Mouse (Mus musculus) thymus, postnatal 0 days (tissue): ENCODE data around the gene Arhgap4. TPM values are rescaled to one million over a fixed set of nuclear protein-coding genes. Genes with fewer than 3 reads are reported as not detected.

ENCODE experiments used
- DNase-seq: peaks from one replicate; pipeline ENCODE4 v3.0.0-alpha.2; 2015; ENCODE audit warnings: low spot score
- polyA plus RNA-seq: library from polyadenylated mRNA; unstranded; fragments of >200 nt; fragmentation: Nextera tagmentation; extraction: Ambion mirVana; gene quantifications from 2 replicates; pipeline ENCODE4 v1.2.1, GENCODE M21; 2015

Arhgap4 gene
- 71.5 and 74.1 TPM in 2 replicates for polyA plus RNA-seq

- peak; percentile 85 for DNase-seq
These were observed at the start of gene Arhgap4, which contains the start of gene Naa10 for GRCm38 (mm10) chrX:73921823-73922549. Gene Arhgap4 (minus strand): TSS chrX:73921870. Gene Naa10 (minus strand): TSS chrX:73921944.

GRCm38 (mm10) chrX:73970781-73971180 lies 49.1 kb upstream of the Arhgap4 start:
- no peak for DNase-seq

GRCm38 (mm10) chrX:73969729-73970128 lies 48.1 kb upstream of the Arhgap4 start:
- no peak for DNase-seq

GRCm38 (mm10) chrX:73969167-73969566 lies 47.5 kb upstream of the Arhgap4 start:
- no peak for DNase-seq

- DNase-seq, result peak; percentile 90
These were observed 45.8 kb upstream of the Arhgap4 start for GRCm38 (mm10) chrX:73967177-73968075.

- peak; percentile 86 for DNase-seq
These were observed 44.8 kb upstream of the Arhgap4 start, which contains the start of gene Hcfc1 for GRCm38 (mm10) chrX:73966248-73967176. Gene Hcfc1 (minus strand): TSS chrX:73966357.

- peak; percentile 66 for DNase-seq
These were observed 43.6 kb upstream of the Arhgap4 start for GRCm38 (mm10) chrX:73965307-73965706.

- DNase-seq, result peak; percentile 43
These were observed 42.7 kb upstream of the Arhgap4 start for GRCm38 (mm10) chrX:73964363-73964762.

- DNase-seq, result no peak
These were observed 33.3 kb upstream of the Arhgap4 start for GRCm38 (mm10) chrX:73954988-73955387.

GRCm38 (mm10) chrX:73952603-73953002 lies 30.9 kb upstream of the Arhgap4 start:
- no peak for DNase-seq

- DNase-seq, result no peak
These were observed 27.7 kb upstream of the Arhgap4 start for GRCm38 (mm10) chrX:73949341-73949740.

- peak; percentile 64 for DNase-seq
These were observed 27.0 kb upstream of the Arhgap4 start for GRCm38 (mm10) chrX:73948647-73949046.

- no peak for DNase-seq
These were observed 25.2 kb upstream of the Arhgap4 start for GRCm38 (mm10) chrX:73946896-73947295.

- no peak for DNase-seq
These were observed 20.6 kb upstream of the Arhgap4 start for GRCm38 (mm10) chrX:73942294-73942693.

- no peak for DNase-seq
These were observed 20.2 kb upstream of the Arhgap4 start for GRCm38 (mm10) chrX:73941860-73942259.

GRCm38 (mm10) chrX:73931871-73932270 lies 10.2 kb upstream of the Arhgap4 start:
- DNase-seq, result no peak

- DNase-seq, result peak; percentile 51
These were observed 8.9 kb upstream of the Arhgap4 start, which contains the start of gene Renbp for GRCm38 (mm10) chrX:73930402-73931062. Gene Renbp (minus strand): TSS chrX:73930850.

- peak; percentile 33 for DNase-seq
These were observed 846 bp upstream of the Arhgap4 start for GRCm38 (mm10) chrX:73922550-73922882.

GRCm38 (mm10) chrX:73921285-73921822 lies 316 bp downstream of the Arhgap4 start:
- DNase-seq, result no peak

- DNase-seq, result no peak
These were observed 3.0 kb downstream of the Arhgap4 start for GRCm38 (mm10) chrX:73918631-73919030.
